Mouse (Mus musculus) brain, embryonic 14.5 days (tissue): ENCODE measurements around the gene Ptk6.

ENCODE experiments used
- CTCF ChIP-seq: fragments of 200-500 bp; IDR thresholded peaks from 2 replicates; pipeline ENCODE4 v1.5.1; 2012; ENCODE audit warnings: inconsistent platforms, mild to moderate bottlenecking, moderate library complexity, borderline replicate concordance; ENCODE audit not compliant: insufficient read depth, insufficient read length; ENCODE audit errors: extremely low read depth
- POLR2A ChIP-seq: fragments of 200-500 bp; IDR thresholded peaks from 2 replicates; pipeline ENCODE4 v1.6.1; 2012; ENCODE audit warnings: mild to moderate bottlenecking, inconsistent platforms, borderline replicate concordance; ENCODE audit not compliant: poor library complexity, insufficient read depth, insufficient read length, severe bottlenecking; ENCODE audit errors: extremely low read depth

DNA sequence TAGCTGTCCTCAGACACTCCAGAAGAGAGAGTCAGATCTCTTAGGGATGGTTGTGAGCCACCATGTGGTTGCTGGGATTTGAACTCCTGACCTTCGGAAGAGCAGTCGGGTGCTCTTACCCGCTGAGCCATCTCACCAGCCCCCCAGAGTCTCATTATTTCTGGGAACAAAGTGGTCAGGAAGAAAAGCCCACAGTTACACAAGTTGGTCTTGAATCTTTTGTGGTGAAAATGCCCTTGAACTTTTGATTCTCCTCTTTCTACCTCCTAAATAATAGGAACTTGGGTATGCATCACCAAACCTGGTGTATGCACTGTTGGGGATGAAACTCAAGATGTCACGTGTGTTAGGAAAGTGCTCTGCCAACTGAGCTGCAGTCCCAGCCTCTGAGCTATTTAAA lies 10.7 kb downstream of the Ptk6 start:
- no peak for TF ChIP-seq CTCF
- TF ChIP-seq POLR2A: no peak
